Mouse (Mus musculus): ENCODE results near the gene Olfr1231.

DNA sequence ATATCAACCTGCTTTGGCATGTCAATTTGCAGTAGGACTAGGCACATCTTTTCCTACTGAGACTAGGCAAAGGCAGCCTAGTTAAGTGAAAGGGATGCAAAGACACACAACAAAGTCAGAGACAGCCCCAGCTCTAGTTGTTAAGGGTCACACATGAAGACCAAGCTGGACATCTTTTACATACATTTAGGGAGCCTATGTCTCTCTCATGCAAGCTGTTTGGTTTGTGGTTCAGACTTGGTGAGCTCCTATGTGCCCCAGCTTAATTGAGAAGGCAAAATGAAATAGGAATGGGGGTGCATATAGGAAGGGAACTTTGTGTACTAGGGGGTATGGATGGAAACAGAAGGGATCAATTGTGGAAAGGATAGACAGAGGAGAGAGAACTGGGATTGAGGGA lies 52.9 kb downstream of the Olfr1231 start, which contains the start of gene Olfr1228:
- TF ChIP-seq EP300 (IDR thresholded peaks at IDR 0.05; ENCODE audit: low read depth) (no peak), CTCF (IDR thresholded peaks at IDR 0.05; ENCODE audit: low read depth) (no peak)

Measured in liver, embryonic 14.5 days (tissue).